Mouse (Mus musculus): ENCODE data around the gene Teddm2.
"Not testable (repeated sequence)": the region's sequence is repeated elsewhere in the genome, so short reads cannot be mapped to it uniquely, and the experiment has no call there.

Gene Teddm2

DNA sequence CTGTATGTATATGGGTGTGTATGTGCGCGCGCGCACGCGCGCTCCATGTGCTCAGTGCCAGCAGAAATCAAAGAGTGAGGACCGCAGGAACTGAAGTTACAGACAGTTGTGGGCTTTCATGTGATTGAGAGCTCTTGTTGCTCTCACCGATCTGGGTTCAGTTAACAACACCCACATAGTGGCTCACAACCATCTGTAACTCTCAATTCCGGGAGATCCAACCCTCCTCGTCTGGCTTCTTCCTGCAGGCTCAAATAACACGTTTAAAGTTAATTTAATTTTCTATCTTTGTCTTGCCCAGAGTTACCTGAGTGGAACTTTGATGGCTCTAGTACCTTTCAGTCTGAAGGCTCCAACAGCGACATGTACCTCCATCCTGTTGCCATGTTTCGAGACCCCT lies 4.2 kb upstream of the Teddm2 start:
- DNase-seq (ENCODE audit: low read depth, low spot score) = no peak

DNA sequence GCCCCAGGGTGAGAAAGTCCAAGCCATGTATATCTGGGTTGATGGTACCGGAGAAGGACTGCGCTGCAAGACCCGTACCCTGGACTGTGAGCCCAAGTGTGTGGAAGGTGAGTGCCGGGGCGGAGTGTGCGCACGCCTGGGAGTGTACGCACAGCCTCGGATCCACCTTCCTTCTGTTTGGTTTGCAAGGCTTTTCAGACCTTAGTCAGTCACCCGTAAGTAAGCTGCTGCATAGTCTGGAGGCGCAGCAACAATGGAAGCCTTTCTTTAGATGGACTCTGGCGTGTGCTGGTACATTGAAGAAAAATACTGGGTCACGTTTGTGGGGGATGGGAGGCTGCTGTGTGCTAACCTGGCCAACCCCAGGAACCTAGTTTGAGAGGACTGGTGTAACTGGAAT lies 3.0 kb upstream of the Teddm2 start:
- DNase-seq (ENCODE audit: low read depth, low spot score) = no peak

GRCm38 (mm10) chr1:153900860-153901730 lies 1.1 kb upstream of the Teddm2 start:
- DNase-seq (ENCODE audit: low read depth, low spot score) = peak; percentile 70

DNA sequence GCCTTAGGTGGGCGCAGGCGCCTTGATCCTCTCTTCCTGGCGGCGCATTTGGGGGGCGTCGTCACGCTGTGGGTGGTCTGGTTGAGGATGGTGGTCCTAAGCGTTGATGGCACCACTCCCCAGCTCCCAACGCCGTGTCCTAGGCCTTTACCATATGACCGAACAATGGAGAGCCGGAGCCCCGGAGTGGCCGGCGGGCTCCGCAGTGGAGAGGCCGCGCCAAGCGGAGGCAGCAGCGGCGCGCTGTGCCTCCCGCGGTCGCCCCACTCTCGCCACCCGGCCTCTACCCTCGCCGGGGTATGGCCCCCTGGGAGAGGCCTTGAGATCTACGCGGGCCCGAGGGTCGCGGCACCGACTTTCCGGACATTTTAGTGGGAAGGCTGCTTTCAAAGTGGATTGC lies 353 bp upstream of the Teddm2 start:
- DNase-seq (ENCODE audit: low read depth, low spot score) = no peak

DNA sequence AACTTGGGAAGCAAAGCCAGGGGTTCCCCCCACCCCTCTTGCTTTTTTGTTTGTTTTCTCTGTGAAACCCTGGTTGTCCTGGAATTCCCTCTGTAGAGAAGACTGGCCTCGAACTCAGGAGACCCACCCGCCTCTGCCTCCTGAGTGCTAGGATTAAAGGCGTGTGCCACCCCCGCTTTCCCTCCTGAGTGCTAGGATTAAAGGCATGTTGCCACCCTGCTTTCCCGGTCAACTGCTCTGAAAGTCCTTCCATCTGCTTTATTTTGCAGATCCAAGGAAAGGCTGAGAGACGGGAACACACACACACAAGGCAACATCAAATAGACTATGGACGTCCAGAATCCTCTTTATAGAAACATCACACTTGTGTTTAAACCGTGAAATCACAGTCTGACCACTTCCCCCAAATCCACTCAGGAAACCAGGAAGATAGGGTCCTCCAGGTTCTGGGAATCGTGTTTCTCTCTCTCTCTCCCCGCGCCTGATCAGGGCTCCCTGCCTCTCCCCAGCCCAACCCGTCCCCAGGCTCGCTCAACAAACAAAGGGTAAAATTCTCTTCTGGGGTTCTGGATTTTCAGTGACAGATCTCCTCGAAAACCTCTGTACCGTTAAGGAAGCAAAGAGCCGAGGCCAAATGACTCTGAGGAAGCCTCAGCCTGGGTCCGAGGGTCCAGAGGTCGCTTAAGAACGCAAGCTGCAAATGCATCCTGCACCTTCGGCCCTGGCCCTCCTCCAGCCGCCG lies 868 bp downstream of the Teddm2 start:
- no peak for DNase-seq (ENCODE audit: low read depth, low spot score)

- no peak for DNase-seq (ENCODE audit: low read depth, low spot score)
Measured at GRCm38 (mm10) chr1:153897196-153897595, 2.8 kb downstream of the Teddm2 start.

- peak; percentile 73 for DNase-seq (ENCODE audit: low read depth, low spot score)
Measured at GRCm38 (mm10) chr1:153894979-153895378, 5.0 kb downstream of the Teddm2 start.

- no peak for DNase-seq (ENCODE audit: low read depth, low spot score)
Measured at GRCm38 (mm10) chr1:153894201-153894893, 5.7 kb downstream of the Teddm2 start.

GRCm38 (mm10) chr1:153893746-153894145 lies 6.3 kb downstream of the Teddm2 start:
- DNase-seq (ENCODE audit: low read depth, low spot score) = no peak

GRCm38 (mm10) chr1:153891442-153891841 lies 8.6 kb downstream of the Teddm2 start, which contains the start of gene Teddm1a:
TSS of gene Teddm1a (plus strand) at chr1:153891742.
- no peak for DNase-seq (ENCODE audit: low read depth, low spot score)

DNA sequence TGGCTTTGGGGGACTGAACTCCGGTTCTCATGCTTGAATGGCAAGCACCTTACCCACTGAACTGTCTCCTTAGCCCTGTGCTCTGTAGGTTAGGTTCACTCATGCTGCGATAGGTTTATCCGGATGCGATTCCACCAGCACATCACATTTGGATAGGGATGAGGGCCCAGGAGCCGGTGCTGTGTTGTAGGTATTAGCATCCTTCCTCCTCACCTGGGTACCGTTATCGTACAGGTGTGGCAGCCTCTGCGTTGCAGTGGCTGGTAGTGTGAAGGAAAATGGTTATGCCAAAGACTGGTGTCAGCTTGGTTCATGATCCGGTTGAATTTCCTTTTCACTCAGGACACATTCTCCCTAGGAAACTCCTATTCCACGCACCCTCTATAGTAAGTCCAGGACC lies 9.9 kb downstream of the Teddm2 start:
- no peak for DNase-seq (ENCODE audit: low read depth, low spot score)

DNA sequence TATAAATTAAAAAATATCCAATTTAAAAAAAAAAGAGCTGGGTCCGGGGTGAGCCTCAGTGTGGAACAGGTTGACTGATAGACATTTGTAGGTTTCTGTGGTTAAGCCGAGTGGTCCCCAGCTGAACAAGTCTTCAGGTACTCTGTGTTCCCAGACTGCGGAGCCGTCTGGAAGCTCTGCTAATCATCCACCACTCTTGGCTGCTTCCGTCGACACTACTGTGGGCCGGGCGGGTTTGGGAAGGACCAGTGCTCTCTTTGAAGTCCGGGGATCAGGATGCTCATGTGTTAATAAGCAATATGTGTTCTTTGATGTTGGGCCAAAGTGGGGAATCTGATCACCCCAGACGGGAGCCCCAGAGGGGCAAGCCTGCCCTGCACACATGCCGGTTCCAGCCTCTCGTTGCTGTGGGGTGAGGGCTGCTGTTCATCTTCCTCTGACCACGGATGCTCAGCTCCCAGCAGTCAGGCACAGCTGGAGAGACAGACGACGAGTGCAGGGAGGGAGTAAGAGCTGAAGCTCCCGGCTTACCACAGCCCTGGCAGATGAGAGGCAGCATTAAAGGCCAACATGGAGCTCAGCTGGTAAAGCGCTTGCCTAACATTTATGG lies 13.9 kb downstream of the Teddm2 start:
- DNase-seq (ENCODE audit: low read depth, low spot score) = no peak

DNA sequence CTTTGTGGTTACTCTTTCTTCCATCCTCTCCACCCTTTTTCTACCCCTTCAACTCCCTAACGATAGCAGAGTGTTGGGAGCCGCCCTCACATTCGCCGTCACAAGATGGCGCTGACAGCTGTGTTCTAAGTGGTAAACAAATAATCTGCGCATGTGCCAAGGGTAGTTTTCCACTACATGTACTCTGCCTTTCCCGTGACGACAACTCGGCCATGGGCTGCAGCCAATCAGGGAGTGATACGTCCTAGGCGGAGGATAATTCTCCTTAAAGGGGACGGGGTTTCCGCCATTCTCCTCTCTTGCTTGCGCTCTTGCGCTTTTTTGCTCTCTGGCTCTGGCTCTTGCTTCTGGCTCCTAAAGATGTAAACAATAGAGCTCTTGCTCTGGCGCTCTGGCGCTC lies 19.6 kb downstream of the Teddm2 start:
- not testable (repeated sequence) for DNase-seq (ENCODE audit: low read depth, low spot score)

GRCm38 (mm10) chr1:153874045-153874444 lies 26.0 kb downstream of the Teddm2 start, which contains the start of gene Teddm1b:
TSS of gene Teddm1b (plus strand) at chr1:153874345.
- no peak for DNase-seq (ENCODE audit: low read depth, low spot score)

- no peak for DNase-seq (ENCODE audit: low read depth, low spot score)
Measured at GRCm38 (mm10) chr1:153855946-153856345, 44.1 kb downstream of the Teddm2 start.

DNA sequence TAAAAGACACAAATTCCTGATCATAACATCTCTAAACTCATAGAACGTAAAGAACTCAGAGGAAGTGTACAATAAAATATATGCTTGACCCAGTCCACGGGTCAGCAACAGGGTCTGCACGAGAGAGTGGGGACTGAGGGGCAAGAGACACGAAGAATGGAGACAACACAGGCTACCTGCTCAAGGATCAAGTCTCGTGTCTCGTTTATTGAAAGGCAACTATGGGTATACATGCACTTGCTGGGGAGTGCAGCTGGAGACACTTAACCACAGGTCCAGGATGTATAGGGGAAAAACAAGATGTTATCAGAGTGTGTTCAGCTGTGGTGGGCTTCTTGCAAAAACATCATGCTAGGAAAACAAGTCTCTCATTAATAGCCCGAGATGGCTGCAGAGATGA lies 47.3 kb downstream of the Teddm2 start:
- not testable (repeated sequence) for DNase-seq (ENCODE audit: low read depth, low spot score)

DNA sequence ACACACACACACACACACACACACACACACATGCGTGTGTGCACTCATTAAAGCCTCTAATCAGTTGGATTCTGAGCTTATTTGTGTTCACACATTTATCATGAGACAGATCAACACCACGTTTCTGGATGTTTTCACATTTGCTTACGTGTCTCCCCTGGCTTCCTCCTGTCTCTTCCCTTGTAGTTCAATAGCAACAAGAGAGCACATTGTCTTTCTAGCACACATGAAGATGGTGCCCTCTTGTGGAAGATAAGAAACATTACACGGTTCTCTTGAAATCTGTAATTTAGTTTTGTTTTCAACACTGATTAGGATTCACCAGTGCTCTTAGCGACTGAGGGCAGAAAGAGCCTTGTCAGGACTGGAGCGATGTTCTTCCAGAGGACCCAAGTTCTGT lies 53.2 kb downstream of the Teddm2 start:
- DNase-seq (ENCODE audit: low read depth, low spot score) = peak; percentile 68

GRCm38 (mm10) chr1:153846420-153846819 lies 53.6 kb downstream of the Teddm2 start:
- DNase-seq (ENCODE audit: low read depth, low spot score) = no peak

DNA sequence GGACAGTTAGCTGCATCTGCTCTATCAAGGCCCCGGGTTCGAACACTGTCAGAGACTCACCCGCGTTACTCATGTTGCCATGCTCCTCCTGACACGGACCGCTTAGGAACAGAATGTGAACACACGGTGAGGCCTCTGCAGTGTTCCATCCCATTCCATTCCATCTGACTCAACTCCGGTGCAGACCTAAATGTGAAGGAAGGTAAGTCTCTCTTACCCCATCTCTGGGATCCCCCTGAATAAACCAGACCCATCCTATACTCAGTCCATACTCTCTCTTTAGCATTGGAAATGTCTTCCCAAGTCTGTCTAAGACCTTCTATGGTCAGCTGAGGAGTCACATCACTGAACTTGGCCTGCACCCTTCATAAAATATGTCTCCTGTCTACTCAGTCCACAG lies 56.0 kb downstream of the Teddm2 start, which contains the start of gene Rgsl1:
Gene Rgsl1 (minus strand): TSS at position 101 of the 400 bp plus-strand sequence.
- no peak for DNase-seq (ENCODE audit: low read depth, low spot score)

GRCm38 (mm10) chr1:153842121-153842740 lies 57.8 kb downstream of the Teddm2 start:
- no peak for DNase-seq (ENCODE audit: low read depth, low spot score)

DNA sequence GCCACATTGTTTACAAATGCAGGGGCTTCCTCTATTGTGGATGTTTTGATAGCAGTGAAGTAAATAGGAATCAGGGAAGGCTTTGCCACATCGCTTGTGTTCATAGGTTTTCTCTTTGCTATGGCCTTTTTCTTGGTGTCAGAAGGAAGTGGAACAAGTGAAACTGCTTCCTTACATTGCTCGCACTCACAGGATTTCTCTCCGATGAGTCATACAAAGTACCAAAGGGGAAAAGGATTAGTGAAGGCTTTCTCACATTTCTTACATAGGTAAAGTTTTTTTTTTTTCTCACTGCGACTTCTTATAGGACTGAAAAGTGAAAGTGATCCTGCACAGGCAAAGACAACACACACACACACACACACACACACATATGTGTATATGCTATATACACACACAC lies 64.0 kb downstream of the Teddm2 start:
- DNase-seq (ENCODE audit: low read depth, low spot score) = no peak
